Mouse (Mus musculus): ENCODE data around the gene Mdm2. TPM values are rescaled to one million over a fixed set of nuclear protein-coding genes. Genes with fewer than 3 reads are reported as not detected.

The Mdm2 gene
- polyA plus RNA-seq, 1 experiment from 2014 or later, result 51.2 TPM

DNA sequence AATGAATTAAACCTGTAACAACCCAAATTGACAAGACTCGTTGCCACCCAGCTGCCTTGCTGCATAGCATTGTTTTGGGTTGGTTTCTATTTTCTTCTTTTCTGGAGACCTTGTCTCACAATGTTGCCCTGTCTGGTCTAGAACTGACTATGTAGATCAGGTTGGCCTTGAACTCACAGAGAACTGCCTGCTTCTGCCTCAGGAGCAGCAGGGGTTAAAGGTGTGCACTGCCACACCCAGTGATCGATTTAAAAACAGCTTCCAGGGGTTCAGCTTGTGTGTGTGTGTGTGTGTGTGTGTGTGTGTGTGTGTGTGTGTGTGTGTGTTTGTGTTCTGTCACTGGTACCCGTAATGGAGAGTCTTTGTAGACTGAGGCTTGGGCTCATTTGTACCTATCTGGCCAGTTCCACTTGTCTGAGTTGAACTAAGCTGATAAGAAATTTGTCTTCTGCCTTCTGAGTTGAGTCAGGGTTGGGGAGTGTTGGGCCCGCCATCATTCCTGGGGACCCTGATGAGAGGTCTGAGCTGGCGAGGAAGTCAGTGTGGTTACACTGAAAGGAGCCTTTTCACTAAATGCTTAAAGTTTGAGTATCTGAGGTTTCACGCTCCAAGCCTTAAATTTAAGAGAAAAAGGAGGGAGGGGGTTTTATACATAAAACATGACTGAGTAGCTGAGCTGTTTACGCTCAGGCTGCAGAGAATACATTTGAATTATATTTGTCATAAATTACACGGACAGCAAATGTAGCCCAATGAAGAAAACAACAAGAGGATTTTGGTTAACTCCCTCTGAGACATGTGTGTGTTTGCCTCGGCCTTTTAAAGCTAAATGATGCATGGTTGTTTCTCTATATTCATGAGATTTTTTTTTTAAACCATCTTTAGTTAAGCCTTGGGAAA is 44.9 kb downstream of the Mdm2 start:
- H3K4me3 ChIP-seq (ENCODE audit: low read length), result no peak overlapping the region
- H3K27ac ChIP-seq (ENCODE audit: low read length), result no peak overlapping the region
- no peak overlapping the region for H3K9ac ChIP-seq (ENCODE audit: low read length)
- no peaks in the 10 kb centered on the region for H3K36me3 ChIP-seq (ENCODE audit: control insufficient read depth, insufficient read depth, low read length)
- H3K4me2 ChIP-seq (ENCODE audit: low read depth, low read length), result no peak overlapping the region
- peaks cover 13% of the 10 kb centered on the region; the same call in 1 of the 2 replicates for H3K4me1 ChIP-seq (replicated peaks; ENCODE audit: control insufficient read depth, insufficient read depth, low read length)
- no peaks in the 10 kb centered on the region for H3K9me3 ChIP-seq (ENCODE audit: control insufficient read depth, low read length)
- ATAC-seq (ENCODE audit: low read depth), result no peak
- H3K27me3 ChIP-seq (ENCODE audit: control insufficient read depth, insufficient read depth, low read depth, low read length), result no peaks in the 10 kb centered on the region
- WGBS, result 64% methylated on average over 9 of the region's 9 CpGs

- no peak overlapping the region for H3K4me3 ChIP-seq (ENCODE audit: low read length)
- no peaks in the 10 kb centered on the region for H3K9me3 ChIP-seq (ENCODE audit: control insufficient read depth, low read length)
- no peak overlapping the region for H3K9ac ChIP-seq (ENCODE audit: low read length)
- H3K4me1 ChIP-seq (replicated peaks; ENCODE audit: control insufficient read depth, insufficient read depth, low read length), result peaks cover 12% of the 10 kb centered on the region; the same call in 1 of the 2 replicates
- no peak overlapping the region for H3K4me2 ChIP-seq (ENCODE audit: low read depth, low read length)
- H3K36me3 ChIP-seq (ENCODE audit: control insufficient read depth, insufficient read depth, low read length), result no peaks in the 10 kb centered on the region
- H3K27me3 ChIP-seq (ENCODE audit: control insufficient read depth, insufficient read depth, low read depth, low read length), result no peaks in the 10 kb centered on the region
- ATAC-seq (ENCODE audit: low read depth), result no peak
- no peak overlapping the region for H3K27ac ChIP-seq (ENCODE audit: low read length)
Observed at GRCm38 (mm10) chr10:117664926-117665209, 45.7 kb downstream of the Mdm2 start.

DNA sequence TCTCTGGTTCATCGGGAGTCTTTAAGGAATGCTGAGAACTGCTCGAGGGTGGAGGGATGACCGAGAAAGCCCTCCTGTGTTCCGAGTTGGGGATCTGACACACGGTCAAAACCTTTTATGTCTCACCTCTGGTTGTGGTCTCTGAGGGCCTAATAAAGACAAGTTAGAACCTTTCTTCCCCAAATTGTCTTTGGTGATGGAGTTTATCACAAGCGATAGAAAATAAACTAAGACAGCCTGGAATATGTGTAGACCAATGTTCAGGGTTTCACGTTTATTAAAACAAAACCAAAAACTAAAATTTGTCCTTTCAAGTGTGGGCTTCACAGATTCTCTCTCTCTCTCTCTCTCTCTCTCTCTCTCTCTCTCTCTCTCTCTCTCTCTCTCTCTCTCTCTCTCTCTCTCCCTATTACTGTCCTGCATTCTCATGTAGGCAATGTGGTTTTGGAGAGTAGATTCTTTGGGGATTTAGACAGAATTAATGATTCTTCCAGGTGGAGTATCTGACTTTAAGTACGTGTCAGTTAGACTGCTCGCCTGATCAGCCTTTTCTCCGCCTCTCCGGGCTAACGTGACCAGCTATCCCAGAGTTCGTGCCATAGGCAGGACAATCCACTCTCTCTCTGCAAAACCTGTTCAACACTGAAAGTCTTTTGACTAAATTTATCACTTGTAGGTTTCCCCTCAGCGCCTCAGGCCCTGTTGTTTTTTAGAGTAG is 46.2 kb downstream of the Mdm2 start:
- Histone ChIP-seq H3K27ac (ENCODE audit: low read length) (peak overlapping the region; percentile 62), H3K27me3 (ENCODE audit: control insufficient read depth, insufficient read depth, low read depth, low read length) (no peaks in the 10 kb centered on the region), H3K9ac (ENCODE audit: low read length) (peak overlapping the region; percentile 31), H3K4me3 (ENCODE audit: low read length) (peak overlapping the region; percentile 29), H3K4me1 (replicated peaks; ENCODE audit: control insufficient read depth, insufficient read depth, low read length) (peaks cover 7% of the 10 kb centered on the region; the same call in 1 of the 2 replicates), H3K4me2 (ENCODE audit: low read depth, low read length) (peak overlapping the region; percentile 47), H3K36me3 (ENCODE audit: control insufficient read depth, insufficient read depth, low read length) (no peaks in the 10 kb centered on the region), H3K9me3 (ENCODE audit: control insufficient read depth, low read length) (no peaks in the 10 kb centered on the region)
- peak; percentile 39; the same call in 1 of the 2 replicates for ATAC-seq (ENCODE audit: low read depth)
- WGBS, result 42% methylated on average over 14 of the region's 14 CpGs

GRCm38 (mm10) chr10:117663865-117664200 is 46.7 kb downstream of the Mdm2 start:
- H3K4me1 ChIP-seq (replicated peaks; ENCODE audit: control insufficient read depth, insufficient read depth, low read length), result peaks cover 7% of the 10 kb centered on the region; the same call in 1 of the 2 replicates
- peak overlapping the region; percentile 29 for H3K4me3 ChIP-seq (ENCODE audit: low read length)
- H3K9ac ChIP-seq (ENCODE audit: low read length), result peak overlapping the region; percentile 31
- H3K27me3 ChIP-seq (ENCODE audit: control insufficient read depth, insufficient read depth, low read depth, low read length), result no peaks in the 10 kb centered on the region
- 17% methylated on average over 9 of the region's 9 CpGs for WGBS
- no peaks in the 10 kb centered on the region for H3K9me3 ChIP-seq (ENCODE audit: control insufficient read depth, low read length)
- no peaks in the 10 kb centered on the region for H3K36me3 ChIP-seq (ENCODE audit: control insufficient read depth, insufficient read depth, low read length)
- H3K4me2 ChIP-seq (ENCODE audit: low read depth, low read length), result peak overlapping the region; percentile 47
- H3K27ac ChIP-seq (ENCODE audit: low read length), result peak overlapping the region; percentile 62
- peak; percentile 78 for ATAC-seq (ENCODE audit: low read depth)

- WGBS, result 34% methylated on average over 14 of the region's 14 CpGs
- ATAC-seq (ENCODE audit: low read depth), result peak; percentile 88
Observed at GRCm38 (mm10) chr10:117663056-117663864, 47.3 kb downstream of the Mdm2 start.

DNA sequence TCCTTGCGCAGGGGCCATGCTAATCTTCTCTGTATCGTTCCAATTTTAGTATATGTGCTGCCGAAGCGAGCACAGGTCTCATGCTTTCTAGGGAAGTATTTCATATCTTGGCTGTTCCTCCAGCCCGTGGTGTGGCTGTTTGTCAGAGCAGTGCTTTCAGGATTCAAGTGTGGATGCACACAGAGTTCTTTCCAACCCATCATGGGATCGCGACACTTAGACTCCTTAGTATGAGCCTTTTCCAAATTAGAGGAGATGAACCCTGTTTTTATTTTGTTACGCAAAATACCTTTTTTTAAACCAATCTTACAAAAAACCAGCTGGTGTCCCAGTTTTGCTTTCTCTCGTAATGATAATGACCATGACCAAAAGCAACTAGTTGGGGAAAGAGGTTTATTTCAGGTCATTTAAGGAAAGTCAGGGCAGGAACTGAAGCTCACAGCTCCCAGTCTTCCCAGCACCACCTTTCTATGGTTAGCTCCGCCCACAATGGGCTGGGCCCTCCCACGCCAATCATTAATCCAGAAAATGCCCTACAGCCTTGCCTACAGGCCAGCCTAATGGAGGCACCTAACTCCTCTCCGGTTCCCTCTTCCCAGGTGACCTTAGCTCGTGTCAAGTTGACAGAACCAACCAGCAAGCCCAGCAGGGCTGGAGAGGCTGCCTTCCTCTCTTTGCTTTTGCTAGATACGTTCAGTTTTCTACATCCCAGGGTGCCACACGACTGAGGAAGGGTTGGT is 48.1 kb downstream of the Mdm2 start:
- H3K27ac ChIP-seq (ENCODE audit: low read length), result peak overlapping the region; percentile 62
- no peak overlapping the region for H3K9ac ChIP-seq (ENCODE audit: low read length)
- 71% methylated on average over 15 of the region's 15 CpGs for WGBS
- no peak overlapping the region for H3K4me2 ChIP-seq (ENCODE audit: low read depth, low read length)
- H3K4me3 ChIP-seq (ENCODE audit: low read length), result no peak overlapping the region
- H3K9me3 ChIP-seq (ENCODE audit: control insufficient read depth, low read length), result no peaks in the 10 kb centered on the region
- no peaks in the 10 kb centered on the region for H3K36me3 ChIP-seq (ENCODE audit: control insufficient read depth, insufficient read depth, low read length)
- no peaks in the 10 kb centered on the region for H3K27me3 ChIP-seq (ENCODE audit: control insufficient read depth, insufficient read depth, low read depth, low read length)
- peaks cover 7% of the 10 kb centered on the region; the same call in 1 of the 2 replicates for H3K4me1 ChIP-seq (replicated peaks; ENCODE audit: control insufficient read depth, insufficient read depth, low read length)
- ATAC-seq (ENCODE audit: low read depth), result peak; percentile 21; the same call in 1 of the 2 replicates

More at GRCm38 (mm10) chr10:117663056-117663864, 47.3 kb downstream of the Mdm2 start:
- H3K27me3 ChIP-seq (ENCODE audit: control insufficient read depth, insufficient read depth, low read depth, low read length), result no peaks in the 10 kb centered on the region
- H3K4me1 ChIP-seq (replicated peaks; ENCODE audit: control insufficient read depth, insufficient read depth, low read length), result peaks cover 7% of the 10 kb centered on the region; the same call in 1 of the 2 replicates
- H3K9me3 ChIP-seq (ENCODE audit: control insufficient read depth, low read length), result no peaks in the 10 kb centered on the region
- H3K9ac ChIP-seq (ENCODE audit: low read length), result no peak overlapping the region
- peak overlapping the region; percentile 47 for H3K4me2 ChIP-seq (ENCODE audit: low read depth, low read length)
- no peak overlapping the region for H3K4me3 ChIP-seq (ENCODE audit: low read length)
- peak overlapping the region; percentile 62 for H3K27ac ChIP-seq (ENCODE audit: low read length)
- no peaks in the 10 kb centered on the region for H3K36me3 ChIP-seq (ENCODE audit: control insufficient read depth, insufficient read depth, low read length)

- peaks cover 7% of the 10 kb centered on the region; the same call in 1 of the 2 replicates for H3K4me1 ChIP-seq (replicated peaks; ENCODE audit: control insufficient read depth, insufficient read depth, low read length)
- no peak for ATAC-seq (ENCODE audit: low read depth)
- H3K27ac ChIP-seq (ENCODE audit: low read length), result no peak overlapping the region
- no peak overlapping the region for H3K9ac ChIP-seq (ENCODE audit: low read length)
- 56% methylated on average over 11 of the region's 11 CpGs for WGBS
- H3K27me3 ChIP-seq (ENCODE audit: control insufficient read depth, insufficient read depth, low read depth, low read length), result no peaks in the 10 kb centered on the region
- H3K9me3 ChIP-seq (ENCODE audit: control insufficient read depth, low read length), result no peaks in the 10 kb centered on the region
- H3K4me2 ChIP-seq (ENCODE audit: low read depth, low read length), result no peak overlapping the region
- no peak overlapping the region for H3K4me3 ChIP-seq (ENCODE audit: low read length)
- no peaks in the 10 kb centered on the region for H3K36me3 ChIP-seq (ENCODE audit: control insufficient read depth, insufficient read depth, low read length)
Observed at GRCm38 (mm10) chr10:117659819-117660218, 50.7 kb downstream of the Mdm2 start.

- Histone ChIP-seq H3K4me3 (ENCODE audit: low read length) (no peak overlapping the region), H3K9ac (ENCODE audit: low read length) (no peak overlapping the region), H3K4me1 (replicated peaks; ENCODE audit: control insufficient read depth, insufficient read depth, low read length) (peaks cover 5% of the 10 kb centered on the region; the same call in 1 of the 2 replicates), H3K4me2 (ENCODE audit: low read depth, low read length) (no peak overlapping the region), H3K9me3 (ENCODE audit: control insufficient read depth, low read length) (no peaks in the 10 kb centered on the region), H3K27me3 (ENCODE audit: control insufficient read depth, insufficient read depth, low read depth, low read length) (no peaks in the 10 kb centered on the region), H3K27ac (ENCODE audit: low read length) (no peak overlapping the region), H3K36me3 (ENCODE audit: control insufficient read depth, insufficient read depth, low read length) (no peaks in the 10 kb centered on the region)
- WGBS, result 80% methylated on average over 11 of the region's 11 CpGs
- no peak for ATAC-seq (ENCODE audit: low read depth)
Observed at GRCm38 (mm10) chr10:117659430-117659813, 51.1 kb downstream of the Mdm2 start.

Data from lung, embryonic 16.5 days (tissue).